Mouse (Mus musculus) CH12.LX (cell line): ENCODE measurements at regions not wholly inside any gene's neighbourhood (a gene's known extent, or its start where the extent isn't known, plus 50 kb on each side); places are given as distances from the start of the nearest gene placed in this dataset.

ENCODE experiments used
- DNase-seq: peaks from one replicate; pipeline ENCODE4 v3.0.0-alpha.2; 2013; ENCODE audit errors: extremely low read depth
- H3K27ac ChIP-seq: 2 replicates; pipeline ENCODE4 v1.5.1; 2012; ENCODE audit warnings: low read depth, mild to moderate bottlenecking, control low read depth, moderate library complexity; ENCODE audit not compliant: insufficient read depth
- H3K27me3 ChIP-seq: replicated peaks from 2 replicates; pipeline ENCODE3; 2012; ENCODE audit warnings: inconsistent platforms
- H3K36me3 ChIP-seq, 2 experiments: replicated peaks in 1 of 2; 2 replicates each; pipeline versions ENCODE3 to v1.6.1; 2012; ENCODE audit warnings: inconsistent platforms in 1 of 2, low read length in 1 of 2, mild to moderate bottlenecking in 1 of 2, mixed read lengths in 1 of 2, moderate library complexity in 1 of 2; ENCODE audit not compliant: control insufficient read depth in 1 of 2, insufficient read depth in 1 of 2
- H3K4me1 ChIP-seq, 2 experiments: 2 replicates each; pipeline ENCODE4 v1.6.1; 2012; ENCODE audit warnings: inconsistent platforms in 1 of 2, moderate library complexity in 1 of 2; ENCODE audit not compliant: insufficient read depth in 2 of 2, control insufficient read depth in 1 of 2
- H3K4me2 ChIP-seq: 2 replicates; pipeline ENCODE4 v1.6.1; 2012; ENCODE audit warnings: low read depth, mild to moderate bottlenecking, control low read depth; ENCODE audit not compliant: poor library complexity, insufficient read depth, severe bottlenecking
- H3K4me3 ChIP-seq, 3 experiments: fragments of 150-350 bp in 1 of 3; sonication (generic) in 1 of 3; replicated peaks in 1 of 3; 2 replicates each; pipeline versions ENCODE3 to v1.5.1; 2011 to 2012; ENCODE audit warnings: low read depth in 2 of 3, low read length in 2 of 3, mild to moderate bottlenecking in 2 of 3, moderate library complexity in 2 of 3, control low read depth in 1 of 3, improper control_type of control experiment in 1 of 3, inconsistent platforms in 1 of 3, mixed read lengths in 1 of 3; ENCODE audit not compliant: poor library complexity in 1 of 3
- H3K79me2 ChIP-seq: replicated peaks from 2 replicates; pipeline ENCODE4 v1.6.1; 2012; ENCODE audit warnings: mild to moderate bottlenecking, moderate library complexity; ENCODE audit not compliant: control insufficient read depth, poor library complexity, insufficient read depth, severe bottlenecking; ENCODE audit errors: extremely low read depth
- H3K9ac ChIP-seq: 2 replicates; pipeline ENCODE4 v1.6.1; 2012; ENCODE audit warnings: low read depth, mild to moderate bottlenecking, control low read depth, moderate library complexity; ENCODE audit not compliant: insufficient read depth
- H3K9me3 ChIP-seq: replicated peaks from 2 replicates; pipeline ENCODE3; 2012; ENCODE audit warnings: low read length, inconsistent platforms, mixed read lengths
- CHD2 ChIP-seq: IDR thresholded peaks from 2 replicates; pipeline ENCODE4 v1.6.1; 2011; ENCODE audit warnings: low read length, improper control_type of control experiment
- CTCF ChIP-seq, 2 experiments: IDR thresholded peaks in 1 of 2; conservative IDR thresholded peaks in 1 of 2; 2 replicates each; pipeline ENCODE4 v1.5.1; 2011 to 2012; ENCODE audit warnings: low read depth in 2 of 2, low read length in 2 of 2, improper control_type of control experiment in 1 of 2, inconsistent platforms in 1 of 2, mild to moderate bottlenecking in 1 of 2, moderate library complexity in 1 of 2
- E2F4 ChIP-seq: IDR thresholded peaks from 2 replicates; pipeline ENCODE4 v1.6.1; 2011; ENCODE audit warnings: low read depth, low read length, improper control_type of control experiment; ENCODE audit not compliant: insufficient replicate concordance
- ELF1 ChIP-seq: IDR thresholded peaks from 2 replicates; pipeline ENCODE4 v1.6.1; 2014; ENCODE audit warnings: low read depth, mild to moderate bottlenecking, inconsistent platforms, low read length, improper control_type of control experiment
- ETS1 ChIP-seq: conservative IDR thresholded peaks from 2 replicates; pipeline ENCODE4 v1.6.1; 2012; ENCODE audit warnings: low read depth, mild to moderate bottlenecking, inconsistent platforms, low read length, improper control_type of control experiment, moderate library complexity
- HCFC1 ChIP-seq: IDR thresholded peaks from 2 replicates; pipeline ENCODE4 v1.6.1; 2012; ENCODE audit warnings: low read depth, mild to moderate bottlenecking, inconsistent platforms, low read length, improper control_type of control experiment
- IRF4 ChIP-seq: IDR thresholded peaks from 2 replicates; pipeline ENCODE4 v1.6.1; 2014; ENCODE audit warnings: low read depth, mild to moderate bottlenecking, inconsistent platforms, low read length, improper control_type of control experiment
- JUN ChIP-seq: IDR thresholded peaks from 2 replicates; pipeline ENCODE4 v1.6.1; 2011; ENCODE audit warnings: low read depth, mild to moderate bottlenecking, low read length, improper control_type of control experiment, moderate library complexity; ENCODE audit not compliant: insufficient read depth
- MAFK ChIP-seq: IDR thresholded peaks from 2 replicates; pipeline ENCODE4 v1.6.1; 2011; ENCODE audit warnings: low read length, improper control_type of control experiment; ENCODE audit not compliant: insufficient replicate concordance
- MAZ ChIP-seq: IDR thresholded peaks from 2 replicates; pipeline ENCODE4 v1.6.1; 2012; ENCODE audit warnings: low read depth, mild to moderate bottlenecking, inconsistent platforms, low read length, improper control_type of control experiment, moderate library complexity
- MXI1 ChIP-seq: IDR thresholded peaks from 2 replicates; pipeline ENCODE4 v1.6.1; 2011; ENCODE audit warnings: mild to moderate bottlenecking, low read depth, low read length, improper control_type of control experiment
- MYC ChIP-seq: IDR thresholded peaks from 2 replicates; pipeline ENCODE4 v1.6.1; 2011; ENCODE audit warnings: low read depth, mild to moderate bottlenecking, improper control_type of control experiment, low read length
- NELFE ChIP-seq: IDR thresholded peaks from 2 replicates; pipeline ENCODE4 v1.6.1; 2011; ENCODE audit warnings: low read depth, low read length, improper control_type of control experiment
- NRF1 ChIP-seq: IDR thresholded peaks from 2 replicates; pipeline ENCODE4 v1.6.1; 2014; ENCODE audit warnings: low read depth, mild to moderate bottlenecking, inconsistent platforms, low read length, improper control_type of control experiment, moderate library complexity
- PAX5 ChIP-seq: IDR thresholded peaks from 2 replicates; pipeline ENCODE4 v1.6.1; 2012; ENCODE audit warnings: low read length, inconsistent platforms, mixed read lengths
- POLR2A ChIP-seq: IDR thresholded peaks from 2 replicates; pipeline ENCODE4 v1.6.1; 2011; ENCODE audit warnings: low read depth, mild to moderate bottlenecking, improper control_type of control experiment, low read length
- POLR2AphosphoS2 ChIP-seq: IDR thresholded peaks from 2 replicates; pipeline ENCODE4 v1.6.1; 2011; ENCODE audit warnings: low read depth, low read length, improper control_type of control experiment
- RCOR1 ChIP-seq: conservative IDR thresholded peaks from 2 replicates; pipeline ENCODE4 v1.6.1; 2012; ENCODE audit warnings: low read depth, mild to moderate bottlenecking, inconsistent platforms, low read length, improper control_type of control experiment
- SIN3A ChIP-seq: IDR thresholded peaks from 2 replicates; pipeline ENCODE4 v1.6.1; 2012; ENCODE audit warnings: low read length, improper control_type of control experiment, inconsistent platforms
- SMC3 ChIP-seq: IDR thresholded peaks from 2 replicates; pipeline ENCODE4 v1.6.1; 2011; ENCODE audit warnings: low read depth, low read length, improper control_type of control experiment
- TBP ChIP-seq: conservative IDR thresholded peaks from 2 replicates; pipeline ENCODE4 v1.6.1; 2011; ENCODE audit warnings: low read depth, low read length, improper control_type of control experiment
- TCF12 ChIP-seq: IDR thresholded peaks from 2 replicates; pipeline ENCODE4 v1.6.1; 2014; ENCODE audit warnings: low read depth, mild to moderate bottlenecking, inconsistent platforms, low read length, improper control_type of control experiment
- UBTF ChIP-seq: IDR thresholded peaks from 2 replicates; pipeline ENCODE4 v1.6.1; 2012; ENCODE audit warnings: low read depth, mild to moderate bottlenecking, inconsistent platforms, low read length, improper control_type of control experiment, moderate library complexity
- USF2 ChIP-seq: conservative IDR thresholded peaks from 2 replicates; pipeline ENCODE4 v1.6.1; 2011; ENCODE audit warnings: low read depth, low read length, improper control_type of control experiment
- ZKSCAN1 ChIP-seq: IDR thresholded peaks from 2 replicates; pipeline ENCODE4 v1.6.1; 2012; ENCODE audit warnings: low read depth, inconsistent platforms, low read length, improper control_type of control experiment, borderline replicate concordance
- dilution Hi-C: fragments of 300-500 bp; cut with MboI; formaldehyde crosslinking; loops from 2 replicates; pipeline ENCODE4 v1.14.3; 2020; ENCODE audit warnings: low sequenced_read_pairs; ENCODE audit not compliant: extremely low pct_unique_long_range_greater_than_20kb, extremely low pct_ligation_motif_present
- in situ Hi-C: fragments of 300-500 bp; cut with MboI; formaldehyde crosslinking; loops from 3 replicates; pipeline ENCODE4 v1.14.3; 2019; ENCODE audit warnings: low sequenced_read_pairs, low pct_ligation_motif_present, low pct_unique_long_range_greater_than_20kb, mixed read lengths

DNA sequence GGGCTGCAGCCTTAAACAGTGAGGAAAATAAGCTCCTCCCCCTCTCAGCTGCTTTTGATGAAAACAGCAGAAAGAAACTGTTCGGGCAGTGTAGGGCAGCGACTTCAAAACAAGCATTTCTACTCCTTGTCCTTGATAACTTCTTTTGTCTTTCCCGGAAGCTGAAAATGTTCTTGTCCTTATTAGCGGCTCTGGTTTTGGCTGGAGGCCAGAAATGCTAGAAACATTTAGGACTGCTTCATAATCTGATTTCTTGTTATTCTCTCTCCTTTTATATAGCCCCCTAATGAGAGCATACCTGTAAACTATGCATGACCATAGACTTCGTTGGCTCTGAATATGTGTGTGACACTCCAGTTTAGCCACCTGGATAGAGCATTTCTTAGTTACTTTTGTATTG is 142.0 kb downstream of the Erv3 start:
- no peak for TF ChIP-seq TBP
- TF ChIP-seq HCFC1 = no peak
- no peak for TF ChIP-seq E2F4
- TF ChIP-seq TCF12 = no peak
- no peak for TF ChIP-seq RCOR1
- no peak for TF ChIP-seq USF2
- no peak for TF ChIP-seq MAZ
- no peak for TF ChIP-seq MXI1
- TF ChIP-seq NRF1 = no peak
- TF ChIP-seq IRF4 = no peak
- TF ChIP-seq JUN = no peak
- TF ChIP-seq POLR2AphosphoS2 = no peak
- TF ChIP-seq ZKSCAN1 = no peak
- TF ChIP-seq CHD2 = no peak
- no peak for TF ChIP-seq MYC
- TF ChIP-seq ELF1 = no peak
- no peak for TF ChIP-seq NELFE
- no peak for TF ChIP-seq CTCF (conservative IDR thresholded peaks at IDR 0.05 in 1 of 2, IDR thresholded peaks at IDR 0.05 in 1 of 2; ENCODE audit: low read depth in 2 of 2, low read length in 2 of 2)
- no peak for TF ChIP-seq ETS1
- dilution Hi-C loops (no loop called here), in situ Hi-C loops (no loop called here)

DNA sequence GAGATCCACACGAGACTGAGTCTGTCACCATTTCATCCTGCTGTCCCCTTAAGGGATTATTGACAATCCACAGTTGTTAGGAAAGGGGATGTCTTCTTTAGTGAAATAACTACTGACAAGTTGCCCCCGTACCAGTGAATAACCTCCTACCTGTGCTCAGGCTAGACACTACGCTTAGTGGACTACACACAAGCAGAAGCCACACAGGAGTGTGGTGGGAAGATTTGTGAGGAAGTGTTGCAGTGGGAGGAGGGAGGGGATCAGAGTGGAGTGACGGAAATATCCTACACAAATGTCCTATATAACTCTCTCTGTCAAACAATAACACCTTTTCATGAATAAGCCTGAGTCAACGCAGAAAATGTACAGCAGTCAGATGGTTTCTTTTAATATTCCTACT is 142.7 kb downstream of the Erv3 start:
- peaks cover 76% of the 10 kb centered on the region for H3K27me3 ChIP-seq
- in situ Hi-C loops = no loop called here
- H3K4me3 ChIP-seq = no peak overlapping the region
- H3K27ac ChIP-seq = no peak overlapping the region
- TF ChIP-seq ETS1 (no peak), PAX5 (no peak), NRF1 (no peak), POLR2A (no peak), MAFK (no peak), CTCF (conservative IDR thresholded peaks at IDR 0.05 in 1 of 2, IDR thresholded peaks at IDR 0.05 in 1 of 2; ENCODE audit: low read depth in 2 of 2, low read length in 2 of 2) (no peak), CHD2 (no peak), UBTF (no peak), SIN3A (no peak), RCOR1 (no peak), TBP (no peak), POLR2AphosphoS2 (no peak), MXI1 (no peak), E2F4 (no peak), TCF12 (no peak), SMC3 (no peak), JUN (no peak), HCFC1 (no peak)
- H3K79me2 ChIP-seq = no peaks in the 10 kb centered on the region
- dilution Hi-C loops = no loop called here
- no peaks in the 10 kb centered on the region for H3K4me1 ChIP-seq
- no peak overlapping the region for H3K9ac ChIP-seq
- H3K36me3 ChIP-seq = no peaks in the 10 kb centered on the region
- no peak for DNase-seq
- H3K9me3 ChIP-seq = peaks cover 4% of the 10 kb centered on the region
- H3K4me2 ChIP-seq = no peak overlapping the region

More for the DNA sequence above, 142.0 kb downstream of the Erv3 start:
- Histone ChIP-seq H3K9me3 (peaks cover 4% of the 10 kb centered on the region), H3K79me2 (no peaks in the 10 kb centered on the region), H3K4me1 (no peaks in the 10 kb centered on the region), H3K4me2 (no peak overlapping the region), H3K27ac (no peak overlapping the region), H3K4me3 (no peak overlapping the region), H3K9ac (no peak overlapping the region), H3K27me3 (peaks cover 77% of the 10 kb centered on the region), H3K36me3 (no peaks in the 10 kb centered on the region)
- DNase-seq = no peak
